Mouse (Mus musculus): ENCODE measurements at regions not wholly inside any gene's neighbourhood (a gene's known extent, or its start where the extent isn't known, plus 50 kb on each side); places are given as distances from the start of the nearest gene placed in this dataset.

GRCm38 (mm10) chr3:54480251-54480650 is 119.3 kb downstream of the Postn start:
- Histone ChIP-seq H3K36me3 (ENCODE audit: control insufficient read depth, insufficient read depth, low read length) (no peaks in the 10 kb centered on the region), H3K27me3 (replicated peaks; ENCODE audit: control insufficient read depth, insufficient read depth, low read length) (no peaks in the 10 kb centered on the region), H3K4me3 (ENCODE audit: insufficient read depth, low read depth, low read length) (no peak overlapping the region), H3K27ac (ENCODE audit: insufficient read depth, low read depth, low read length) (no peak overlapping the region), H3K4me1 (ENCODE audit: control insufficient read depth, insufficient read depth, low read length) (no peaks in the 10 kb centered on the region)
- TF ChIP-seq CTCF (conservative IDR thresholded peaks at IDR 0.05; ENCODE audit: insufficient read depth, insufficient read length, low read depth, low read length) (no peak), POLR2A (IDR thresholded peaks at IDR 0.05; ENCODE audit: low read depth, low read length) (no peak)
- no peak for DNase-seq
- 64% methylated on average over 6 of the region's 6 CpGs for WGBS

DNA sequence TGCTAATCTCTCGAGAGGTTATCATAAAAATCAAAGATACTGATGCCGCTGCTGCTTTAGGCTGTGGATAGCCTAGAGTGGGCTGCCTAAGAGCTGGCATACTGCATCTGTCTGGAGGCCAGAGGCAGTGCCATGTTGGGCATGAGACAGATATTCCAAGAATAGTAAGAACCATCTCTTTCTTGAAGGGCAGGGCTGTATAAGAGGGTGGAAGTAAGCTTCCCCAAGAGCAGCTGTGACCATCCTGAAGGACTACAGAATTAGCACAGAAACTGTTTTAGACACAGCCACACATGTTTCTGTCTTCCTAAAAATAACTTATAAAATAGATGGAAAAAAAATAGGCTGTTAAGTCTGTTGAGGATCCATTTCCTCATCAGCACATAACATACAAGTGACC is 126.4 kb downstream of the Postn start:
- H3K27me3 ChIP-seq (replicated peaks; ENCODE audit: control insufficient read depth, insufficient read depth, low read length): no peaks in the 10 kb centered on the region
- no peak for DNase-seq
- no peak overlapping the region for H3K4me3 ChIP-seq (ENCODE audit: insufficient read depth, low read depth, low read length)
- H3K36me3 ChIP-seq (ENCODE audit: control insufficient read depth, insufficient read depth, low read length): no peaks in the 10 kb centered on the region
- no peak overlapping the region for H3K27ac ChIP-seq (ENCODE audit: insufficient read depth, low read depth, low read length)
- TF ChIP-seq CTCF (conservative IDR thresholded peaks at IDR 0.05; ENCODE audit: insufficient read depth, insufficient read length, low read depth, low read length) (no peak), POLR2A (IDR thresholded peaks at IDR 0.05; ENCODE audit: low read depth, low read length) (no peak)
- WGBS: 95% methylated on average over 2 of the region's 2 CpGs
- no peaks in the 10 kb centered on the region for H3K4me1 ChIP-seq (ENCODE audit: control insufficient read depth, insufficient read depth, low read length)

GRCm38 (mm10) chr3:54487844-54488243 is 126.9 kb downstream of the Postn start:
- Histone ChIP-seq H3K36me3 (ENCODE audit: control insufficient read depth, insufficient read depth, low read length) (no peaks in the 10 kb centered on the region), H3K27me3 (replicated peaks; ENCODE audit: control insufficient read depth, insufficient read depth, low read length) (no peaks in the 10 kb centered on the region), H3K27ac (ENCODE audit: insufficient read depth, low read depth, low read length) (no peak overlapping the region), H3K4me3 (ENCODE audit: insufficient read depth, low read depth, low read length) (no peak overlapping the region), H3K4me1 (ENCODE audit: control insufficient read depth, insufficient read depth, low read length) (no peaks in the 10 kb centered on the region)
- no peak for DNase-seq
- TF ChIP-seq POLR2A (IDR thresholded peaks at IDR 0.05; ENCODE audit: low read depth, low read length) (no peak), CTCF (conservative IDR thresholded peaks at IDR 0.05; ENCODE audit: insufficient read depth, insufficient read length, low read depth, low read length) (0 out of 2 replicates have a peak, but pooled peaks have one; percentile 17)
- 77% methylated on average over 4 of the region's 4 CpGs for WGBS

- Histone ChIP-seq H3K36me3 (ENCODE audit: control insufficient read depth, insufficient read depth, low read length) (no peaks in the 10 kb centered on the region), H3K4me1 (ENCODE audit: control insufficient read depth, insufficient read depth, low read length) (no peaks in the 10 kb centered on the region), H3K4me3 (ENCODE audit: insufficient read depth, low read depth, low read length) (no peak overlapping the region), H3K27me3 (replicated peaks; ENCODE audit: control insufficient read depth, insufficient read depth, low read length) (no peaks in the 10 kb centered on the region), H3K27ac (ENCODE audit: insufficient read depth, low read depth, low read length) (no peak overlapping the region)
- TF ChIP-seq POLR2A (IDR thresholded peaks at IDR 0.05; ENCODE audit: low read depth, low read length): no peak
- no peak for TF ChIP-seq CTCF (conservative IDR thresholded peaks at IDR 0.05; ENCODE audit: insufficient read depth, insufficient read length, low read depth, low read length)
- 77% methylated on average over 5 of the region's 5 CpGs for WGBS
- DNase-seq: peak; percentile 41
These were observed 129.5 kb downstream of the Postn start for GRCm38 (mm10) chr3:54490249-54490900.

- H3K4me3 ChIP-seq (ENCODE audit: insufficient read depth, low read depth, low read length): no peak overlapping the region
- no peaks in the 10 kb centered on the region for H3K4me1 ChIP-seq (ENCODE audit: control insufficient read depth, insufficient read depth, low read length)
- 72% methylated on average over 3 of the region's 3 CpGs for WGBS
- H3K27me3 ChIP-seq (replicated peaks; ENCODE audit: control insufficient read depth, insufficient read depth, low read length): no peaks in the 10 kb centered on the region
- H3K36me3 ChIP-seq (ENCODE audit: control insufficient read depth, insufficient read depth, low read length): no peaks in the 10 kb centered on the region
- no peak overlapping the region for H3K27ac ChIP-seq (ENCODE audit: insufficient read depth, low read depth, low read length)
- TF ChIP-seq CTCF (conservative IDR thresholded peaks at IDR 0.05; ENCODE audit: insufficient read depth, insufficient read length, low read depth, low read length): no peak
- TF ChIP-seq POLR2A (IDR thresholded peaks at IDR 0.05; ENCODE audit: low read depth, low read length): no peak
- DNase-seq: no peak
These were observed 132.7 kb downstream of the Postn start for GRCm38 (mm10) chr3:54493567-54493966.

GRCm38 (mm10) chr3:54504997-54505396 is 144.1 kb downstream of the Postn start:
- 75% methylated on average over 3 of the region's 3 CpGs for WGBS

GRCm38 (mm10) chr3:54507575-54507974 is 146.7 kb downstream of the Postn start:
- DNase-seq: no peak
- H3K27ac ChIP-seq (ENCODE audit: insufficient read depth, low read depth, low read length): no peak overlapping the region
- H3K36me3 ChIP-seq (ENCODE audit: control insufficient read depth, insufficient read depth, low read length): no peaks in the 10 kb centered on the region
- no peaks in the 10 kb centered on the region for H3K4me1 ChIP-seq (ENCODE audit: control insufficient read depth, insufficient read depth, low read length)
- H3K4me3 ChIP-seq (ENCODE audit: insufficient read depth, low read depth, low read length): no peak overlapping the region
- WGBS: 89% methylated on average over 1 of the region's 1 CpGs
- no peaks in the 10 kb centered on the region for H3K27me3 ChIP-seq (replicated peaks; ENCODE audit: control insufficient read depth, insufficient read depth, low read length)
- no peak for TF ChIP-seq CTCF (conservative IDR thresholded peaks at IDR 0.05; ENCODE audit: insufficient read depth, insufficient read length, low read depth, low read length)
- no peak for TF ChIP-seq POLR2A (IDR thresholded peaks at IDR 0.05; ENCODE audit: low read depth, low read length)

More at GRCm38 (mm10) chr3:54504997-54505396, 144.1 kb downstream of the Postn start:
- H3K27ac ChIP-seq (ENCODE audit: insufficient read depth, low read depth, low read length): no peak overlapping the region
- no peaks in the 10 kb centered on the region for H3K36me3 ChIP-seq (ENCODE audit: control insufficient read depth, insufficient read depth, low read length)
- no peak overlapping the region for H3K4me3 ChIP-seq (ENCODE audit: insufficient read depth, low read depth, low read length)
- no peaks in the 10 kb centered on the region for H3K4me1 ChIP-seq (ENCODE audit: control insufficient read depth, insufficient read depth, low read length)
- no peaks in the 10 kb centered on the region for H3K27me3 ChIP-seq (replicated peaks; ENCODE audit: control insufficient read depth, insufficient read depth, low read length)
- no peak for DNase-seq
- no peak for TF ChIP-seq CTCF (conservative IDR thresholded peaks at IDR 0.05; ENCODE audit: insufficient read depth, insufficient read length, low read depth, low read length)
- TF ChIP-seq POLR2A (IDR thresholded peaks at IDR 0.05; ENCODE audit: low read depth, low read length): no peak
